Mouse (Mus musculus) small intestine, adult 2 months (tissue): Measurements from ENCODE around the gene Ms4a4a.

Source experiments
- CTCF ChIP-seq: fragments of 200-500 bp; IDR thresholded peaks from 2 replicates; pipeline ENCODE4 v1.5.1; 2012; ENCODE audit warnings: low read depth, mild to moderate bottlenecking, control low read depth, inconsistent platforms, low read length, moderate library complexity, mixed read lengths; ENCODE audit not compliant: insufficient replicate concordance, insufficient read length; ENCODE audit errors: extremely low read depth
- POLR2A ChIP-seq: fragments of 200-500 bp; IDR thresholded peaks from 2 replicates; pipeline ENCODE4 v1.6.1; 2012; ENCODE audit warnings: low read depth, mild to moderate bottlenecking, control low read depth, inconsistent platforms, low read length, moderate library complexity

GRCm38 (mm10) chr19:11360106-11360505 is 15.2 kb upstream of the Ms4a4a start:
- TF ChIP-seq CTCF (no peak), POLR2A (no peak)
